Mouse (Mus musculus): ENCODE data around the gene Scamp3. TPM values are rescaled to one million over a fixed set of nuclear protein-coding genes. Genes with fewer than 3 reads are reported as not detected.

The Scamp3 gene
- polyA plus RNA-seq, 1 experiment from 2014 or later, result 115 TPM

DNA sequence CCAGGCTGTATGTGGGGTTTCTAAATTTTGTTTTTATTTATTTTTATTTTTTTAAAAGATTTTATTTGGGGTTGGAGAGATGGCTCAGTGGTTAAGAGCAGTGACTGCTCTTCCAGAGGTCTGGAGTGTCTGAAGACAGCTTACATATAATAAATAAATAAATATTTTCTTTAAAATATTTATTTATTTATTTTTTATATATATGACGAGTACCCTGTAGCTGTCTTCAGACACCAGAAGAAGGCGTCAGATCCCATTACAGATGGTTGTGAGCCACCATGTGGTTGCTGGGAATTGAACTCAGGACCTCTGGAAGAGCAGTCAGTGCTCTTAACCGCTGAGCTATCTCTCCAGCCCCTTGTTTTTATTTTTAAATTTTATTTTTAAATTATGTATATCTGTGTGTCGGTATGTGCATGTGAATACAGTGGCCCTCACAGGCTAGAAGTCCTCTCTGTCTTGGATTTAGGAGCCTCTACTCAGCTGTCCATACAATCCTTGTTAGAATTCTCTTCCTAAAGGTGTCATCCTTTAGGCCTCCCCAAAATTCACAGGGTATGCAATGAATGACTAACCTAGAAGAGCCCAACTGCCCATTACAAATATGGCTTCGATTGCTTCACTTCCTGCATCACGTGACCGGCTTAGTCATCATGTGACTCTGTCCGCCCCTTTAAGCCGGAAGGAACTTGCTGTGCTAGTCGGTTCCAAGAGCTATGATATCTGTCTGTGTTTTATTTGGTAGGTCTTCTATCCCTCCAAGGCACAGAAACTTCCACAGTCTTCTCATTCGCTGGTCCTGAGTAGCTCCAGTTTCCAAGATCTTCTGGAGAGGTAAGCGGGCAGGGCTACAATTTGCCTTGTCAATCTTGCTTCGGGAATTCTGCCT, 25.2 kb downstream of the Scamp3 start, which contains the start of gene Gba:
Gene Gba, plus strand, starts transcription at position 676 of the 889 bp plus-strand sequence.
- peak within 1 kb of the TSS; percentile 73 for H3K9ac ChIP-seq
- H3K9me3 ChIP-seq, result no peaks in the 10 kb centered on the region
- WGBS, result 25% methylated on average over 13 of the region's 13 CpGs
- no peaks in the 10 kb centered on the region for H3K27me3 ChIP-seq
- H3K4me2 ChIP-seq, result peak within 1 kb of the TSS; percentile 70
- no peak within 1 kb of the TSS for H3K27ac ChIP-seq
- peaks cover 32% of the 10 kb centered on the region for H3K36me3 ChIP-seq
- ATAC-seq (ENCODE audit: insufficient number of reproducible peaks, insufficient read depth, low FRiP score, low TSS enrichment, low read depth), result peak; percentile 73
- peaks cover 5% of the 10 kb centered on the region for H3K4me1 ChIP-seq
- H3K4me3 ChIP-seq, result peak within 1 kb of the TSS; percentile 52

DNA sequence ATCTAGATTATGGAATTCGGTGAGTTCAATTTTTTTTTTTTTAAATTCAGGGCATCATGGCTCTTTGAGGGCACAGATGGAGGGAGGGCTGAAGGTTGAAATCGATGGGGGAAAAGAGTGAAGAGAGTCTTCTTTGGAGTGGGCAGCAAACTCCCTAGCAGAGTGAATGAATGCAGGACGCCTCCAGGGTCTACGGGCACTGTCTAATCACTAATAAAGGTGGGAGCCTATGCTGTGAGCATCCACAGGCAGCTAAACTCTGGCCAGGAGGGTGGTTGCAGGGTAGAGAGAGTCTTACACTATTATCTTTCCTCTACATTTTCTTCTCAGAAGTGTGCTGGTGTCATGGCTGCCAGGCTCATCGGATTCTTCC, 25.9 kb downstream of the Scamp3 start:
- Histone ChIP-seq H3K9me3 (no peaks in the 10 kb centered on the region), H3K9ac (peak overlapping the region; percentile 73), H3K27ac (no peak overlapping the region), H3K4me1 (peaks cover 5% of the 10 kb centered on the region), H3K4me3 (peak overlapping the region; percentile 52), H3K27me3 (no peaks in the 10 kb centered on the region), H3K36me3 (peaks cover 38% of the 10 kb centered on the region), H3K4me2 (peak overlapping the region; percentile 70)
- 40% methylated on average over 5 of the region's 5 CpGs for WGBS
- ATAC-seq (ENCODE audit: insufficient number of reproducible peaks, insufficient read depth, low FRiP score, low TSS enrichment, low read depth), result no peak

- no peak for ATAC-seq (ENCODE audit: insufficient number of reproducible peaks, insufficient read depth, low FRiP score, low TSS enrichment, low read depth)
- H3K4me1 ChIP-seq, result peaks cover 5% of the 10 kb centered on the region
- WGBS, result 94% methylated on average over 7 of the region's 7 CpGs
- H3K9me3 ChIP-seq, result no peaks in the 10 kb centered on the region
- no peak overlapping the region for H3K4me2 ChIP-seq
- no peaks in the 10 kb centered on the region for H3K27me3 ChIP-seq
- peaks cover 67% of the 10 kb centered on the region for H3K36me3 ChIP-seq
- H3K27ac ChIP-seq, result no peak overlapping the region
- no peak overlapping the region for H3K9ac ChIP-seq
- H3K4me3 ChIP-seq, result no peak overlapping the region
Measured at GRCm38 (mm10) chr3:89206079-89206478, 28.8 kb downstream of the Scamp3 start.

DNA sequence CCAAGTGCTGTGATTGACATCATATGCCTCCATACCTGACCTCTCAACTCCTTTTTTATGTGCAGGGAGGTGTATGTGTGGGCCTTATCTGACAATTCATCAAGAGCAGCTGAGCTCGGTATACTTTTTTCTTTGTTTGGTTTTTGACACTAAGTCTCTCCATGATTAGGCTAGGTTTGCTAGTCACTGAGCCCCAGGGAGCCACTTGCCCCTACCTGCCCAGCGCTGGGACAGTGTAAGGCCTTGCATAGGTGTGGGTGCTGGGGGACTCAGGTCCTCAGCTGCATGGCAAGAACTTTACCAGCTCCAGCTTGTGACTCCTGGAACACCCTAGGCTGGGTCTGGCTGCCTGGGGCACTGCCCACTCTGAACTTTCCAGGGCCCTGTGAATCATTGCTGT, 29.4 kb downstream of the Scamp3 start:
- WGBS, result 86% methylated on average over 2 of the region's 2 CpGs
- Histone ChIP-seq H3K4me1 (peaks cover 5% of the 10 kb centered on the region), H3K9ac (no peak overlapping the region), H3K27me3 (no peaks in the 10 kb centered on the region), H3K4me3 (no peak overlapping the region), H3K9me3 (no peaks in the 10 kb centered on the region), H3K27ac (no peak overlapping the region), H3K36me3 (peaks cover 67% of the 10 kb centered on the region), H3K4me2 (no peak overlapping the region)
- ATAC-seq (ENCODE audit: insufficient number of reproducible peaks, insufficient read depth, low FRiP score, low TSS enrichment, low read depth), result no peak

DNA sequence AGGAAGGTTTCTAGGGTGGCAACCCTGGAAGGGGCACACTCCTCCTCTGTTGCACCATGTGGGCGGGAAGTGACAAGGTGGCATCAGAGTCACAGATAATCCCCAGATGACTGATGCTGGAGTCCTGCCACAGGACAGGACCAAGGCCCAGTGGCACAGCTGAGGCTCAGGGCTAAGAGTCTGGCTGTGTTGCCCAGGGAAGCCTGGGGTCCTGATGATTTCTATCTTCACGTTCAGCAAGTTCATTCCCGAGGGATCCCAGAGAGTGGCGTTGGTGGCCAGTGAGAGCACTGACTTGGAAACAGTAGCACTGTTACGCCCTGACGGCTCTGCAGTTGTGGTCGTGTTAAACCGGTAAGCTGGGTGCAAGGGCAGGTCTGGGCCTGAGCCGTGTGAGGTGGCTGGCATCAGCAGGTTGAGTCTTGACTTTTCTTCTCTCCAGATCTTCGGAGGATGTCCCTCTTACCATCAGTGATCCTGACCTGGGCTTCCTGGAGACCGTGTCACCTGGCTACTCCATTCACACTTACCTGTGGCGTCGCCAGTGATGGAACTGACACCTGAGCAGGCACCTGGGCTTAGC, 30.9 kb downstream of the Scamp3 start:
- H3K4me3 ChIP-seq, result no peak overlapping the region; the same call in 1 of the 2 replicates
- 83% methylated on average over 13 of the region's 13 CpGs for WGBS

DNA sequence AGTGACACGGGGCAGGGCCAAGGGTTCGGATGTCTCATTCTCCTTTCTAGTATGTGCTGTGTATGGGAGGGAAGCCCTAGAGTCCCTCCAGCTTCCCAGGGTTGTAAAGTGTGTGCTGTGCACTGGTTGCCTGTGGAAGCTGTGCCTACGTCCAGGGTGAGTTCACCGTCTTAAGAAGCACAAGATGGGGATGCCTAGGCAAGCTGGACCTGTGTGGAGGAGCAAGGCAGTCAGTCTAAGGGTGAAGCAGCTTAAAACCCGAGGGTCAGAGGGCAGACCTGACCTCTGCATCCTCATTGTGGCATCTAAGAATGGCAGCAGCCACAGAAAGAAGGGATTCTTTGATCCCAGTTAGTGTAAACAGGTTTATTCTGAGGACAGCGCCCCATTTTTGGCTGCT, 31.5 kb downstream of the Scamp3 start:
- no peak overlapping the region for H3K4me2 ChIP-seq
- H3K9me3 ChIP-seq, result no peaks in the 10 kb centered on the region
- peaks cover 67% of the 10 kb centered on the region for H3K36me3 ChIP-seq
- no peaks in the 10 kb centered on the region for H3K27me3 ChIP-seq
- H3K4me3 ChIP-seq, result no peak overlapping the region
- peaks cover 7% of the 10 kb centered on the region for H3K4me1 ChIP-seq
- no peak overlapping the region for H3K27ac ChIP-seq
- no peak for ATAC-seq (ENCODE audit: insufficient number of reproducible peaks, insufficient read depth, low FRiP score, low TSS enrichment, low read depth)
- 80% methylated on average over 6 of the region's 6 CpGs for WGBS
- H3K9ac ChIP-seq, result no peak overlapping the region

More for the DNA sequence above, 30.9 kb downstream of the Scamp3 start:
- peaks cover 67% of the 10 kb centered on the region for H3K36me3 ChIP-seq
- no peaks in the 10 kb centered on the region for H3K27me3 ChIP-seq
- H3K27ac ChIP-seq, result no peak overlapping the region
- no peaks in the 10 kb centered on the region for H3K9me3 ChIP-seq
- H3K4me1 ChIP-seq, result peaks cover 10% of the 10 kb centered on the region
- no peak overlapping the region for H3K4me2 ChIP-seq
- H3K9ac ChIP-seq, result no peak overlapping the region
- ATAC-seq (ENCODE audit: insufficient number of reproducible peaks, insufficient read depth, low FRiP score, low TSS enrichment, low read depth), result no peak

DNA sequence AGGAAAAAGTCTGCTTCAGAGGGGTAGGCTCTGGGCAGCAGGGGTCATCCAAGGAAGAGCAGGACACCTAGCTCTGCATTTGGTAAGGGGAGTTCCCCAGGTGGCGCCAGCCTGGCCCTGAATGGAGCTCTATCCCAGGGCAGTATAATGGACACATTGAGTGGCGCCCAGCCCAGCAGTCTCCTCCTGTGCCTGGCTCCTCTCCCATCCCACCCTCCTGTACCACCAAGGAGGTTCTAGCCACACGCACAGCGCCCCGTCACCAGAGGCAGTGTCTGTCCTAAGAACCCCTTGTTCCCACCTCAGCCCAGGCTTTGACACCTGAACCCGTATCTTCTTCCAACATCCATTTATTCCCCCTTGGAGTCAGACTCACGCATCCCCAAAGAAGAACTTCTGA, 32.5 kb downstream of the Scamp3 start:
- Histone ChIP-seq H3K4me1 (peaks cover 8% of the 10 kb centered on the region), H3K27me3 (no peaks in the 10 kb centered on the region), H3K36me3 (peaks cover 63% of the 10 kb centered on the region), H3K4me3 (no peak overlapping the region), H3K9ac (no peak overlapping the region), H3K27ac (no peak overlapping the region), H3K9me3 (no peaks in the 10 kb centered on the region), H3K4me2 (no peak overlapping the region)
- no peak for ATAC-seq (ENCODE audit: insufficient number of reproducible peaks, insufficient read depth, low FRiP score, low TSS enrichment, low read depth)
- 91% methylated on average over 7 of the region's 7 CpGs for WGBS

- ATAC-seq (ENCODE audit: insufficient number of reproducible peaks, insufficient read depth, low FRiP score, low TSS enrichment, low read depth), result no peak
- no peak overlapping the region for H3K4me2 ChIP-seq
- H3K27ac ChIP-seq, result no peak overlapping the region
- no peaks in the 10 kb centered on the region for H3K27me3 ChIP-seq
- H3K4me3 ChIP-seq, result no peak overlapping the region
- H3K4me1 ChIP-seq, result peaks cover 13% of the 10 kb centered on the region
- 82% methylated on average over 13 of the region's 13 CpGs for WGBS
- H3K9ac ChIP-seq, result no peak overlapping the region
- no peaks in the 10 kb centered on the region for H3K9me3 ChIP-seq
- H3K36me3 ChIP-seq, result peaks cover 59% of the 10 kb centered on the region
Measured at GRCm38 (mm10) chr3:89210162-89210561, 32.9 kb downstream of the Scamp3 start.

DNA sequence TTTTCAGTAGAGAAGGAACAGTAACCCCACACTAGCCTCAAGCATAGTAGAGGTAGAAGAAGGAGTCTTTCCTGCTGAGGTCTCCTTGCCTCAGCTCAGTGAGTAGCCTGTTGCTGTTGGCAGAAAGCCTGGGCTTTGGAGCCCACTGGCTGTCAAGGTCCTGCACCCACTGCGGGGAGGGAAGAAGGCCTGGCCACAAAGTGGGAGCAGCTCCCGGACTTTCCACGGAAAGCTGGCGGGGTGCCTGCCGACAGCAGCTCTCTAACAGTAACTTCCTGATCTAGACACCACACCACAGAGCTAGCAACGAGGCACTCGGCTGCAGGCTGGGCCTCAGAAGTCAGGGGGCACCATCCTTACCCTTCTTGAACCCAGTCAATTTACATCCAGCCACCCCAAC, 33.5 kb downstream of the Scamp3 start:
- Histone ChIP-seq H3K27me3 (no peaks in the 10 kb centered on the region), H3K9me3 (no peaks in the 10 kb centered on the region), H3K36me3 (peaks cover 53% of the 10 kb centered on the region), H3K9ac (no peak overlapping the region; the same call in 1 of the 2 replicates), H3K27ac (peak overlapping the region; percentile 55; the same call in 1 of the 2 replicates), H3K4me1 (peaks cover 18% of the 10 kb centered on the region), H3K4me2 (no peak overlapping the region), H3K4me3 (no peak overlapping the region)
- ATAC-seq (ENCODE audit: insufficient number of reproducible peaks, insufficient read depth, low FRiP score, low TSS enrichment, low read depth), result no peak
- WGBS, result 81% methylated on average over 7 of the region's 7 CpGs

- peak; percentile 87 for ATAC-seq (ENCODE audit: insufficient number of reproducible peaks, insufficient read depth, low FRiP score, low TSS enrichment, low read depth)
- H3K9ac ChIP-seq, result peak overlapping the region; percentile 84
- under 1% methylated on average over 68 of the region's 69 CpGs for WGBS
- H3K9me3 ChIP-seq, result no peaks in the 10 kb centered on the region
- H3K4me3 ChIP-seq, result peak overlapping the region; percentile 78
- H3K27ac ChIP-seq, result peak overlapping the region; percentile 96
- H3K4me2 ChIP-seq, result peak overlapping the region; percentile 77
- peaks cover 26% of the 10 kb centered on the region for H3K36me3 ChIP-seq
- H3K4me1 ChIP-seq, result peaks cover 23% of the 10 kb centered on the region
- no peaks in the 10 kb centered on the region for H3K27me3 ChIP-seq
Measured at GRCm38 (mm10) chr3:89213803-89214530, 36.7 kb downstream of the Scamp3 start.

DNA sequence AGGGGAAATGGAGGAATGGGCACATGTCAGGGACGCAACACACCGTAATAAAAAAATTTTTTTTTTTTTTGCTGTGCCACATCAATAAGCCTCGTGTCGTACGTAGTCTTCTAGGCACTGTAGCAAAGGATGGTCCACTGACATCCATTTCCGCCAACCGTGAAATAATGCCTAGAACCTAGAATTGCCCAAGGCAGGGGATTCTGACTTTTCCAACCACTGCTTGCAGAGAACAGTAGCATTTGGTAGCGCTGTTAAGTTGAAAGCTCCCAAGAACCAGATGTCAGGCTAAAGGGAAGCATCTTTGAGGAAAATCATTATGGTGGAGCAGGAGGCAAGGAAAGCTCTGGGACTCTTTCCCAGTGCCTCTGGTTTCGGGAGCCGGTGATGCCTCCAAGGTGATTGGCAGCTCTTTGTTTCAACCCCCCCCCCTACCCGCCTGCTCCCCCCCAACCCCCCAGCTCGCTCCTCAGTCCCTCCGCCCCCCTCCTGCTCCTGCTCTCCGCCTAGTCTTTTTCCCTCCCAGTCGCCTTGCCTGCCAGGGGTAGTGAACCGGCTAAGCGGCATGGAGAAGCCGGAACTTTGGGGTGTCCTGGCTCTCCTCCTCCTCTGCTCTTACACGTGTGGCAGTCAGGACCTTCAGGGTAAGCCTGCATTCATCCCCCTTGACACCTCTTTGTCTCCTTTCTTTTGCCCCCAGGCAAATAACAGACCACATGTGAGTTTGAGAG, 37.6 kb downstream of the Scamp3 start, which contains the start of gene Thbs3:
Gene Thbs3, plus strand, starts transcription at position 500 of the 731 bp plus-strand sequence.
- Histone ChIP-seq H3K27ac (peak within 1 kb of the TSS; percentile 96), H3K27me3 (no peaks in the 10 kb centered on the region), H3K9ac (peak within 1 kb of the TSS; percentile 84), H3K4me1 (peaks cover 23% of the 10 kb centered on the region), H3K4me3 (peak within 1 kb of the TSS; percentile 78), H3K9me3 (no peaks in the 10 kb centered on the region), H3K36me3 (peaks cover 26% of the 10 kb centered on the region), H3K4me2 (peak within 1 kb of the TSS; percentile 77)
- ATAC-seq (ENCODE audit: insufficient number of reproducible peaks, insufficient read depth, low FRiP score, low TSS enrichment, low read depth), result no peak; the same call in 1 of the 2 replicates
- under 1% methylated on average over 18 of the region's 19 CpGs for WGBS
